Comparison of ENCODE assay signal across 10 mouse cellular contexts in genomic region chr12:111766313-111767236, GRCm38 (mm10). TPM values are rescaled to one million over a fixed set of nuclear protein-coding genes. Genes with fewer than 3 reads are reported as not detected.
DNase-seq lines count a peak whose midpoint lies in the region; ATAC-seq and TF ChIP-seq lines count a peak whose summit lies in the region.
"Had no signal": no experiment of that assay in that cellular context is flagged by ENCODE, and none has a peak within 500 bp of the region (broad histone marks: within the 10 kb centered on the region; RNA-seq: fewer than 3 reads in every experiment).

No protein-coding gene starts in this region.

- no peaks in the 10 kb centered on the region for H3K36me3 ChIP-seq in kidney, adult 2 months (ENCODE audit: control insufficient read depth, insufficient read depth, low read length)
- no peaks in the 10 kb centered on the region for H3K36me3 ChIP-seq in forebrain, embryonic 16.5 days (ENCODE audit: control insufficient read depth, insufficient read depth)
- no peaks in the 10 kb centered on the region; the same call in 1 of the 2 replicates for H3K36me3 ChIP-seq in neural tube, embryonic 11.5 days (ENCODE audit: control insufficient read depth, insufficient read depth, low read length)

- 0 out of 2 replicates have a peak, but pooled peaks have one; percentile 18 for ATAC-seq in forebrain, embryonic 16.5 days
- 0 out of 2 replicates have a peak, but pooled peaks have one; percentile 45 for ATAC-seq in neural tube, embryonic 11.5 days (ENCODE audit: insufficient read depth, low FRiP score, low TSS enrichment)
- ATAC-seq: Patski had no signal

- H3K9me3 ChIP-seq in forebrain, embryonic 16.5 days (ENCODE audit: control insufficient read depth, low read length), result no peaks in the 10 kb centered on the region
- H3K9me3 ChIP-seq in neural tube, embryonic 11.5 days (ENCODE audit: control insufficient read depth, low read length), result no peaks in the 10 kb centered on the region
- H3K9me3 ChIP-seq: embryonic facial prominence, embryonic 13.5 days had no signal

- H3K4me1 ChIP-seq in kidney, adult 2 months (ENCODE audit: control insufficient read depth, insufficient read depth, low read length), result peaks cover 24% of the 10 kb centered on the region; the same call in 1 of the 2 replicates
- peaks cover 35% of the 10 kb centered on the region for H3K4me1 ChIP-seq in forebrain, embryonic 16.5 days (replicated peaks; ENCODE audit: control insufficient read depth, insufficient read depth, low read length)
- peaks cover 21% of the 10 kb centered on the region for H3K4me1 ChIP-seq in neural tube, embryonic 11.5 days (ENCODE audit: control insufficient read depth, insufficient read depth, low read length)

- WGBS in kidney, adult 2 months, result 61% methylated on average over 16 of the region's 16 CpGs
- 26% methylated on average over 16 of the region's 16 CpGs for WGBS in forebrain, embryonic 16.5 days
- 36% methylated on average over 16 of the region's 16 CpGs for WGBS in neural tube, embryonic 11.5 days

- no peak overlapping the region for H3K27ac ChIP-seq in kidney, adult 2 months (ENCODE audit: insufficient read depth, low read depth, low read length)
- no peak overlapping the region for H3K27ac ChIP-seq in forebrain, embryonic 16.5 days (ENCODE audit: low read length)
- 0 out of 2 replicates have a peak overlapping the region, but pooled peaks have one; percentile 23 for H3K27ac ChIP-seq in neural tube, embryonic 11.5 days (ENCODE audit: low read depth, low read length)
- H3K27ac ChIP-seq: embryonic facial prominence, embryonic 13.5 days had no signal

- no peak overlapping the region for H3K4me2 ChIP-seq in forebrain, embryonic 16.5 days (ENCODE audit: low read length)
- H3K4me2 ChIP-seq in neural tube, embryonic 11.5 days (ENCODE audit: low read depth), result peak overlapping the region; percentile 27; the same call in 1 of the 2 replicates
- H3K4me2 ChIP-seq: embryonic facial prominence, embryonic 13.5 days had no signal

- peak; percentile 42 for DNase-seq in kidney, adult 2 months
- no peak for DNase-seq in kidney, postnatal 10 days
- peak; percentile 51 to 56 for DNase-seq in cerebellum, postnatal 25 days
- peak; percentile 38 for DNase-seq in neural tube, embryonic 11.5 days (ENCODE audit: low spot score)
- DNase-seq in urinary bladder, postnatal 14 days (ENCODE audit: low spot score), result no peak
- DNase-seq in gastrocnemius, adult 18-20 months (ENCODE audit: low spot score), result no peak
- DNase-seq: kidney, postnatal 14 days had no signal

- TF ChIP-seq CTCF in kidney, adult 2 months (conservative IDR thresholded peaks at IDR 0.05; ENCODE audit: insufficient read depth, insufficient read length, low read depth, low read length), result no peak

- H3K9ac ChIP-seq in forebrain, embryonic 16.5 days (replicated peaks; ENCODE audit: low read depth, low read length), result no peak overlapping the region; the same call in 1 of the 2 replicates
- peak overlapping the region; percentile 31; the same call in 1 of the 2 replicates for H3K9ac ChIP-seq in neural tube, embryonic 11.5 days (ENCODE audit: low read length)
- H3K9ac ChIP-seq: embryonic facial prominence, embryonic 13.5 days had no signal

- TF ChIP-seq POLR2A in kidney, adult 2 months (IDR thresholded peaks at IDR 0.05; ENCODE audit: low read depth, low read length), result no peak

- H3K27me3 ChIP-seq in kidney, adult 2 months (replicated peaks; ENCODE audit: control insufficient read depth, insufficient read depth, low read length), result no peaks in the 10 kb centered on the region
- H3K27me3 ChIP-seq in forebrain, embryonic 16.5 days (replicated peaks; ENCODE audit: control insufficient read depth, insufficient read depth, low read length), result no peaks in the 10 kb centered on the region
- no peaks in the 10 kb centered on the region for H3K27me3 ChIP-seq in neural tube, embryonic 11.5 days (ENCODE audit: control insufficient read depth, insufficient read depth, low read length)
- H3K27me3 ChIP-seq: embryonic facial prominence, embryonic 13.5 days; Patski had no signal

- H3K4me3 ChIP-seq in kidney, adult 2 months (ENCODE audit: insufficient read depth, low read depth, low read length), result no peak overlapping the region
- no peak overlapping the region for H3K4me3 ChIP-seq in forebrain, embryonic 16.5 days (replicated peaks; ENCODE audit: low read length)
- H3K4me3 ChIP-seq in neural tube, embryonic 11.5 days (ENCODE audit: low read depth, low read length), result no peak overlapping the region
- H3K4me3 ChIP-seq: embryonic facial prominence, embryonic 13.5 days had no signal

RNA-seq across cellular contexts. Expression of gene Klc1, which starts 7.9 kb away (rescaled TPM):
- 40.3 and 44.3 TPM in 2 replicates for polyA plus RNA-seq in kidney, adult 2 months (2012; rRNA removed)
- polyA plus RNA-seq in forebrain, embryonic 16.5 days (2015; fragmentation: Nextera tagmentation; extraction: Ambion mirVana), result 460 and 493 TPM in 2 replicates
- 339 and 364 TPM in 2 replicates for polyA plus RNA-seq in neural tube, embryonic 11.5 days (2014; fragmentation: Nextera tagmentation; extraction: Ambion mirVana)
- 10 to 100 TPM; 59.1 to 60.1 TPM for total RNA-seq in gastrocnemius, adult 18-20 months (2021)

RNA-seq across cellular contexts. Expression of gene Xrcc3, which starts 47.1 kb away (rescaled TPM):
- polyA plus RNA-seq in kidney, adult 2 months (2012; rRNA removed), result 5.3 and 6.0 TPM in 2 replicates
- 3.3 and 4.5 TPM in 2 replicates for polyA plus RNA-seq in forebrain, embryonic 16.5 days (2015; fragmentation: Nextera tagmentation; extraction: Ambion mirVana)
- 12.5 and 12.8 TPM in 2 replicates for polyA plus RNA-seq in neural tube, embryonic 11.5 days (2014; fragmentation: Nextera tagmentation; extraction: Ambion mirVana)
- total RNA-seq in gastrocnemius, adult 18-20 months (2021), result under 1 TPM; 0.31 to 0.32 TPM

RNA-seq across cellular contexts. Expression of gene Zfyve21, which starts 47.4 kb away (rescaled TPM):
- 97.0 and 105 TPM in 2 replicates for polyA plus RNA-seq in kidney, adult 2 months (2012; rRNA removed)
- polyA plus RNA-seq in forebrain, embryonic 16.5 days (2015; fragmentation: Nextera tagmentation; extraction: Ambion mirVana), result 37.6 and 40.1 TPM in 2 replicates
- 64.5 and 67.3 TPM in 2 replicates for polyA plus RNA-seq in neural tube, embryonic 11.5 days (2014; fragmentation: Nextera tagmentation; extraction: Ambion mirVana)
- total RNA-seq in gastrocnemius, adult 18-20 months (2021), result 10 to 100 TPM; 13.6 to 15.8 TPM

RNA-seq across cellular contexts. Expression of gene Apopt1, which starts 53.5 kb away (rescaled TPM):
- polyA plus RNA-seq in kidney, adult 2 months (2012; rRNA removed), result 63.8 and 68.4 TPM in 2 replicates
- polyA plus RNA-seq in forebrain, embryonic 16.5 days (2015; fragmentation: Nextera tagmentation; extraction: Ambion mirVana), result 47.2 and 48.3 TPM in 2 replicates
- 53.1 and 53.4 TPM in 2 replicates for polyA plus RNA-seq in neural tube, embryonic 11.5 days (2014; fragmentation: Nextera tagmentation; extraction: Ambion mirVana)
- 10 to 100 TPM; 40.5 to 43.5 TPM for total RNA-seq in gastrocnemius, adult 18-20 months (2021)

RNA-seq across cellular contexts. Expression of gene Bag5, which starts 53.5 kb away (rescaled TPM):
- polyA plus RNA-seq in kidney, adult 2 months (2012; rRNA removed), result 11.3 and 14.6 TPM in 2 replicates
- 70.8 and 71.5 TPM in 2 replicates for polyA plus RNA-seq in forebrain, embryonic 16.5 days (2015; fragmentation: Nextera tagmentation; extraction: Ambion mirVana)
- 58.8 and 60.0 TPM in 2 replicates for polyA plus RNA-seq in neural tube, embryonic 11.5 days (2014; fragmentation: Nextera tagmentation; extraction: Ambion mirVana)
- total RNA-seq in gastrocnemius, adult 18-20 months (2021), result 10 to 100 TPM; 16.0 to 16.9 TPM

Comparison
In these comparisons a context has a peak if more than half of its experiments do, and no peak if none do; other contexts are left out.
1. DNase-seq: peak in kidney, adult 2 months (single experiment), cerebellum, postnatal 25 days (2 of 2) and neural tube, embryonic 11.5 days (single experiment); none in kidney, postnatal 10 days (single experiment), urinary bladder, postnatal 14 days (single experiment) and gastrocnemius, adult 18-20 months (single experiment).